Mouse (Mus musculus): ENCODE data around the gene Stpg2.

DNA sequence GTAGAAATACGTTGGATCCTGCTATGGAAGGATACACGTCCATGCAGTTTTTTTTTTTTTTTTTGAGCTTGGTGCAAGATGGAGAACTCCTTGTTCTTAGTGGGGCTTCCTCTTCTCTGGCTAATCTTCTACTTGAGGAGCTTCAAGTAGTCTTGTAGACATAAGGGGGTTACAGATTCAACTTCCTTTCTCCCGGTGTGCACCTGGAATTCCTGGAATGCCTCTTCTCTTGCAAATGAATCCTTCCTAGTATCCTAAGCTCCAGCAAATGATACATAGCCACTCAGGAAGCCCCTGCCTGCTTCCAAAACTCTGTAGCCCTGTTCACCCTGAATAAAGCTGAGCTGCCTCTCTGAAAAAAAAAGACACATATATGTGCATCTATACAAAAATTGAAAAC is 409.1 kb downstream of the Stpg2 start:
- TF ChIP-seq CTCF (IDR thresholded peaks at IDR 0.05; ENCODE audit: low read depth, low read length) (no peak), POLR2A (IDR thresholded peaks at IDR 0.05; ENCODE audit: borderline replicate concordance, low read depth, low read length) (no peak)
